Mouse (Mus musculus) embryonic facial prominence, embryonic 14.5 days (tissue): ENCODE measurements at regions not wholly inside any gene's neighbourhood (a gene's known extent, or its start where the extent isn't known, plus 50 kb on each side); places are given as distances from the start of the nearest gene placed in this dataset.

Source experiments
- ATAC-seq: fragments of 200-750 bp; cut with Nextera tagmentation; 2 replicates; pipeline ENCODE4 v1.8.0; 2017; ENCODE audit warnings: low read depth, moderate number of reproducible peaks, moderate TSS enrichment
- DNase-seq: peaks from one replicate; pipeline ENCODE4 v3.0.0-alpha.2; 2015; ENCODE audit warnings: low spot score
- H3K27ac ChIP-seq: fragments of 300-500 bp; sonication (generic); replicated peaks from 2 replicates; pipeline ENCODE4 v1.5.1; 2014; ENCODE audit warnings: low read depth, mild to moderate bottlenecking, low read length, moderate library complexity
- H3K27me3 ChIP-seq: fragments of 300-500 bp; sonication (generic); replicated peaks from 2 replicates; pipeline ENCODE4 v1.6.1; 2014; ENCODE audit warnings: low read length; ENCODE audit not compliant: control insufficient read depth, insufficient read depth
- H3K36me3 ChIP-seq: fragments of 300-500 bp; sonication (generic); 2 replicates; pipeline ENCODE4 v1.6.1; 2014; ENCODE audit warnings: low read length, mixed read lengths; ENCODE audit not compliant: control insufficient read depth, insufficient read depth
- H3K4me1 ChIP-seq: fragments of 300-500 bp; sonication (generic); 2 replicates; pipeline ENCODE4 v1.6.1; 2014; ENCODE audit warnings: antibody characterized with exemption, low read length; ENCODE audit not compliant: control insufficient read depth, insufficient read depth
- H3K4me2 ChIP-seq: fragments of 300-500 bp; sonication (generic); 2 replicates; pipeline ENCODE4 v1.6.1; 2014; ENCODE audit warnings: low read depth, mild to moderate bottlenecking, low read length, moderate library complexity, mixed read lengths
- H3K4me3 ChIP-seq: fragments of 300-500 bp; sonication (generic); 2 replicates; pipeline ENCODE4 v1.5.1; 2014; ENCODE audit warnings: low read depth, mild to moderate bottlenecking, low read length
- H3K9ac ChIP-seq: fragments of 300-500 bp; sonication (generic); 2 replicates; pipeline ENCODE4 v1.6.1; 2014; ENCODE audit warnings: low read depth, mild to moderate bottlenecking, low read length, moderate library complexity, mixed read lengths
- H3K9me3 ChIP-seq: fragments of 300-500 bp; sonication (generic); 2 replicates; pipeline ENCODE4 v1.6.1; 2016; ENCODE audit warnings: low read length; ENCODE audit not compliant: control insufficient read depth
- WGBS: fragments of 180-500 bp; shearing (Covaris S2); extraction: QIAGEN DNeasy Blood & Tissue Kit; methylation state at CpG from one replicate; pipeline ENCODE4 v1.1.7; 2014; 5-methylcytosine and 5-hydroxymethylcytosine counted together

DNA sequence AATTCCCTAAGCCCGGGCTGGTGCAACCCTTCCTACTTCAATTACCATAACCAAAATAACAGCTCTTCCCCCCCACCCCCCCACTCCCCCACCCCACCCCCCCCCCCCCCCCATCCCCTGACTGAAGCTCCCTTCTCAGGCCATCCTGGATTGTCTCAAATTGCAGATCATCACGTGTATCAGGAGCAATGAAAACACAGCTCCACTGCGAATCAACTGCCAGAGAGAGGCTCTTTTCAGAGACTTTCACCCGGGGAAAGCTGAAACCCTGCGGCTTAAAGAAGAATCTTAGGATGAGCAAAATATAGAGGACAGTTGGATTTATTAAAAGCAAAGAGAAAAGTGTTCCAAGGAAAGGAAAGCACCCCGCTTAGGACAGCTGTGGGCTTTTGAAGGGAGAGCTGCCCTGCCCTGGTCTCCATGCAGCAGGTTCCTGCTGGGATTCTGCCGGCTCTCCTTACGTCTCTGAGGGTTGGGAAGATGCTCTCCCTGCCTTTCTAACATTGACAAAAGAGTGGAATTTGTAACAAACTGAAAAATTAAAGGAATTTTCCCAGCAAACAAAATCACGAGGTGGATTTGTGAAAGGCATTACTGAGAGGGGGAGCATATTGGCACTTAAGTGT, 88.6 kb upstream of the Qrfpr start:
- no peaks in the 10 kb centered on the region for H3K9me3 ChIP-seq
- no peak overlapping the region for H3K4me3 ChIP-seq
- H3K4me1 ChIP-seq: peaks cover 3% of the 10 kb centered on the region; the same call in 1 of the 2 replicates
- no peak overlapping the region for H3K27ac ChIP-seq
- peak overlapping the region; percentile 45 for H3K4me2 ChIP-seq
- H3K36me3 ChIP-seq: no peaks in the 10 kb centered on the region
- ATAC-seq (peak; percentile 53; the same call in 1 of the 2 replicates), DNase-seq (peak; percentile 71)
- H3K27me3 ChIP-seq: no peaks in the 10 kb centered on the region
- 2% methylated on average over 9 of the region's 9 CpGs for WGBS
- no peak overlapping the region for H3K9ac ChIP-seq

DNA sequence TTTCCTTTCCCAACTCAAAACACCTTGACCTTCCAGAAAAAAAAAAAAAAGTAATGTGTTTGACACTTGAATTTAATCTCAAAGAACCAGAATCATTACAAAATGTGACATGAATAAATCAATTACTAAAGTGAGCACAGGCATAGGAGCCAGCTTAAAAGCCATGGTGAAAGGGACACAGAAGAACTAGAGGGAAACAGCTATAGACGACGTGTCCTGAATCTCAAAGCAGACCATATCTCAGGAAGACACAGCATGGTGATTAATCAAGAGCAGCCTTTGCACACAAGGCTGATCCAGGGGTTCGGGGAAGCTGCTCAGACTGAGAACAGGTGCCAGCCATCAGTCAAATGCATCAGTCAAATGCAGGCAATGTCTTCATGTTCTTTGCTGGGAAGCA, 74.7 kb upstream of the Qrfpr start:
- ATAC-seq (no peak), DNase-seq (no peak)
- no peaks in the 10 kb centered on the region for H3K27me3 ChIP-seq
- no peaks in the 10 kb centered on the region for H3K9me3 ChIP-seq
- no peaks in the 10 kb centered on the region for H3K36me3 ChIP-seq
- WGBS: 69% methylated on average over 3 of the region's 3 CpGs
- no peak overlapping the region for H3K4me3 ChIP-seq
- no peak overlapping the region for H3K9ac ChIP-seq
- H3K4me1 ChIP-seq: no peaks in the 10 kb centered on the region
- no peak overlapping the region for H3K27ac ChIP-seq
- H3K4me2 ChIP-seq: no peak overlapping the region

DNA sequence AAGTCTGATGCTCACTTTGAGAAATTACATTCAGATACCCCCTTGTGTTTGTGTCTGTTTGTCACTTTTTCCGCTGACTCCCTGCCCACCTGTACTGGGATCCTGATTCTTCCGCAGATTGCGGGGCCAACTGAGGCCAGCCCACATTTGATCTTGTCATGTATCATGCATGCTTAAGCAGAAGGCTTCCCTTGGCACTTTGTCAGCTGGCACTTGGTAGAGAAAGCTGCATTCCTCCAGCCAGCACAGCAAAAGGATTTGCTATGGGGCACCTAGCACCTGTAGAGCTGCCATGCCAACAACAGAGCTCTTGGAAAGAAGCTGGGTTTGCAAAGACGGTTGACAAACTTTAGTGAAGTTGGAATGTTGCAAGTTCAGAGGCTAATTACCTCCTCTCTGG, 69.9 kb upstream of the Qrfpr start:
- no peak overlapping the region for H3K4me2 ChIP-seq
- H3K4me3 ChIP-seq: no peak overlapping the region
- H3K36me3 ChIP-seq: no peaks in the 10 kb centered on the region
- H3K4me1 ChIP-seq: no peaks in the 10 kb centered on the region
- no peak overlapping the region for H3K27ac ChIP-seq
- ATAC-seq (no peak), DNase-seq (no peak)
- WGBS: 94% methylated on average over 4 of the region's 4 CpGs
- no peaks in the 10 kb centered on the region for H3K9me3 ChIP-seq
- no peaks in the 10 kb centered on the region for H3K27me3 ChIP-seq
- H3K9ac ChIP-seq: no peak overlapping the region

DNA sequence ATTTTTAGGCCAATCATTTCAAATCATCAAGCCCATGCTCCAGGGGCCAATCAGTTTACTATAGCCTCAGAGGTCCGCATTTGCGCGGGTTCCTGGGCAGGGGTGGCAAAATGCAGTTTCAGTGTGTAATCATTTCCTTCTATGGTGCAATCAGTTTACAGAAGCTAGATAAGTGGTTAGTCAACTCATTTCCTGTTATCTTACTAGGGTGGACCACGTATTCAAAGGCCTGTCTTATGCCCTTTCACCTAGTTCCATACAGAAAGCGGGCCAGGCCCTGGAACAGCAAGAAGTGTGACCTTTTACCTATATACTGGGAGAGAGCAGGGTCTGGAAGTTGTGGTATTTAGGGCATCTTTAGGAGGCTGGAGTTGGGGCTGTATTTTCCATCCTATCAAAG, 62.0 kb upstream of the Qrfpr start:
- 77% methylated on average over 5 of the region's 5 CpGs for WGBS
- H3K27me3 ChIP-seq: no peaks in the 10 kb centered on the region
- H3K4me2 ChIP-seq: no peak overlapping the region
- H3K4me1 ChIP-seq: no peaks in the 10 kb centered on the region
- no peak overlapping the region for H3K27ac ChIP-seq
- ATAC-seq (no peak), DNase-seq (no peak)
- H3K36me3 ChIP-seq: no peaks in the 10 kb centered on the region
- no peak overlapping the region for H3K4me3 ChIP-seq
- H3K9me3 ChIP-seq: peaks cover 6% of the 10 kb centered on the region
- no peak overlapping the region for H3K9ac ChIP-seq

DNA sequence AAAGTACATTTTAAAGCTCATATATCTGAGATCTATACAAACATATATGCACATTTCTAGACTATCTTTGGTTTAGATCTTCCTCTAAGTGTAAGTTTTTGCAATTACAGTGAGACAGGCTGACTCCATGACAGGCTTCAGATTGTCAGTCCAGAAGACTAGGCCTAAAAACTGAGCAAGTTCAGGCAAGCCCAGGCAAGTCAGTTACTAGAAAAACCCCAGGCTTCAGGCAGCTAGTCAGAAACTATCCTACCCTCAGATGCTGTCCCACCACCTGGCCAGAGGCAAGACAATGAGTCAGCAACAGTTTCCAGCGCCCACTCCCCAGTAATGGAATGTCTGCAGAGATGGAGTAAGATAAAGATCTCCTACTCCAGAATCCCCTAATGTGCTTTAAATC, 53.4 kb upstream of the Qrfpr start:
- 68% methylated on average over 1 of the region's 1 CpGs for WGBS
- no peak for DNase-seq

More for the DNA sequence above, 53.4 kb upstream of the Qrfpr start:
- Histone ChIP-seq H3K4me2 (no peak overlapping the region), H3K36me3 (no peaks in the 10 kb centered on the region), H3K27ac (no peak overlapping the region), H3K9me3 (no peaks in the 10 kb centered on the region), H3K4me3 (no peak overlapping the region), H3K9ac (no peak overlapping the region), H3K27me3 (no peaks in the 10 kb centered on the region), H3K4me1 (no peaks in the 10 kb centered on the region)
- no peak for ATAC-seq
